Mouse (Mus musculus) ES-E14 (cell line): Measurements from ENCODE around the gene Cers5.

Source experiments
- CHD2 ChIP-seq: IDR thresholded peaks from 2 replicates; pipeline ENCODE4 v1.6.1; 2014; ENCODE audit warnings: mild to moderate bottlenecking, low read depth, low read length, inconsistent platforms
- HCFC1 ChIP-seq: IDR thresholded peaks from 2 replicates; pipeline ENCODE4 v1.6.1; 2012; ENCODE audit warnings: low read length, inconsistent platforms, borderline replicate concordance; ENCODE audit not compliant: insufficient read depth

DNA sequence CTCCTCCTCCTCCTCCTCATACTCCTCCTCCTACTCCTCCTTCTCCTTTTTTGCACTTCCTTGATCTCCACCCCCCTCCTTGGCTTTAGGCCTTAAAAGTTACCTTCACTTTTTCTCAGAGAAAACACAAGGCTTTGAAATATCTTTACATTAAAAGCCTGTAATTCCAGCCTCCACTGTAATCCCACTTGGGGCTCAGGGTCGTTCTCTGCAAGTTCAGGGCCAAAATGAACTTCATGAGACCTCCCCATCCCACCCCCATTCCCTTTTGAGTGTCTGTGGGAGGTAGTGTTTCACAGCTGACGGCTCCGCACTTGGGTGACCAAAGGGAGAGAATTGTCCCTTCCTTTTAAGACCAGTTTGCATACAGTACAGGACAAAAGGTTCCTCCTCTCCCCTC lies 240 bp upstream of the Cers5 start:
- TF ChIP-seq CHD2 (no peak), HCFC1 (no peak)
